Mouse (Mus musculus) thymus, adult 2 months (tissue): Measurements from ENCODE around the gene Gstp2. TPM values are rescaled to one million over a fixed set of nuclear protein-coding genes. Genes with fewer than 3 reads are reported as not detected.
"Not testable (repeated sequence)": the region's sequence is repeated elsewhere in the genome, so short reads cannot be mapped to it uniquely, and the experiment has no call there.

ENCODE experiments used
- DNase-seq: peaks from one replicate; pipeline ENCODE4 v3.0.0; 2021
- H3K27ac ChIP-seq: fragments of 200-500 bp; 2 replicates; pipeline ENCODE4 v1.5.1; 2012; ENCODE audit warnings: low read length, control low read depth; ENCODE audit not compliant: control insufficient read depth, insufficient read depth
- H3K27me3 ChIP-seq: fragments of 200-500 bp; 2 replicates; pipeline ENCODE4 v1.6.1; 2012; ENCODE audit warnings: mild to moderate bottlenecking, low read length, moderate library complexity, mixed read lengths; ENCODE audit not compliant: control insufficient read depth, insufficient read depth
- H3K36me3 ChIP-seq: fragments of 200-500 bp; 2 replicates; pipeline ENCODE4 v1.6.1; 2012; ENCODE audit warnings: mild to moderate bottlenecking, low read length, moderate library complexity; ENCODE audit not compliant: control insufficient read depth, insufficient read depth
- H3K4me1 ChIP-seq: fragments of 200-500 bp; replicated peaks from 2 replicates; pipeline ENCODE4 v1.6.1; 2012; ENCODE audit warnings: low read length; ENCODE audit not compliant: control insufficient read depth, insufficient read depth
- H3K4me3 ChIP-seq: fragments of 200-500 bp; 2 replicates; pipeline ENCODE4 v1.5.1; 2012; ENCODE audit warnings: mild to moderate bottlenecking, low read length, control low read depth, moderate library complexity; ENCODE audit not compliant: control insufficient read depth, insufficient read depth
- CTCF ChIP-seq: fragments of 200-500 bp; IDR thresholded peaks from 2 replicates; pipeline ENCODE4 v1.5.1; 2012; ENCODE audit warnings: mild to moderate bottlenecking, control low read depth, low read length, moderate library complexity, borderline replicate concordance; ENCODE audit not compliant: control insufficient read depth, poor library complexity, insufficient read depth; ENCODE audit errors: extremely low read depth
- POLR2A ChIP-seq: fragments of 200-500 bp; IDR thresholded peaks from 2 replicates; pipeline ENCODE4 v1.6.1; 2012; ENCODE audit warnings: mild to moderate bottlenecking, low read length, control low read depth, moderate library complexity; ENCODE audit not compliant: control insufficient read depth, poor library complexity, insufficient read depth; ENCODE audit errors: extremely low read depth
- WGBS: fragments of 180-500 bp; shearing (Covaris S2); methylation state at CpG from one replicate; pipeline ENCODE4 v1.1.7; 2018; 5-methylcytosine and 5-hydroxymethylcytosine counted together
- polyA plus RNA-seq: library from polyadenylated mRNA; depleted of rRNA; stranded (reverse); fragments of >200 nt; gene quantifications from 2 replicates; pipeline ENCODE4 v1.2.3, GENCODE M21; 2012

Gene Gstp2
- polyA plus RNA-seq, 1 experiment = 48.8 TPM

GRCm38 (mm10) chr19:4066280-4066679 is 20.5 kb upstream of the Gstp2 start:
- DNase-seq = no peak
- Histone ChIP-seq H3K27ac (peak overlapping the region; percentile 43; the same call in 1 of the 2 replicates), H3K4me1 (peaks cover 3% of the 10 kb centered on the region), H3K27me3 (no peaks in the 10 kb centered on the region), H3K36me3 (no peaks in the 10 kb centered on the region), H3K4me3 (no peak overlapping the region)
- 39% methylated on average over 6 of the region's 6 CpGs for WGBS
- TF ChIP-seq POLR2A (no peak), CTCF (no peak)

GRCm38 (mm10) chr19:4064501-4064900 is 18.7 kb upstream of the Gstp2 start:
- H3K36me3 ChIP-seq, DNase-seq, H3K27me3 ChIP-seq, H3K4me3 ChIP-seq, H3K27ac ChIP-seq: not testable (repeated sequence)
- WGBS = 12% methylated on average over 8 of the region's 11 CpGs
- peaks cover 13% of the 10 kb centered on the region for H3K4me1 ChIP-seq

- not testable (repeated sequence) for H3K36me3 ChIP-seq, H3K27ac ChIP-seq, DNase-seq, H3K4me3 ChIP-seq, H3K27me3 ChIP-seq
- peaks cover 23% of the 10 kb centered on the region for H3K4me1 ChIP-seq
- 77% methylated on average over 4 of the region's 4 CpGs for whole genome bisulfite sequencing
These were observed 17.5 kb upstream of the Gstp2 start for GRCm38 (mm10) chr19:4063357-4063756.

- no peak for DNase-seq
These were observed 15.2 kb upstream of the Gstp2 start for GRCm38 (mm10) chr19:4060899-4061465.

GRCm38 (mm10) chr19:4060044-4060898 is 14.4 kb upstream of the Gstp2 start:
- whole genome bisulfite sequencing = 90% methylated on average over 8 of the region's 8 CpGs
- H3K4me1 ChIP-seq = peaks cover 27% of the 10 kb centered on the region
- peak overlapping the region; percentile 55; the same call in 1 of the 2 replicates for H3K27ac ChIP-seq
- H3K27me3 ChIP-seq, H3K36me3 ChIP-seq, H3K4me3 ChIP-seq, DNase-seq: not testable (repeated sequence)

More at GRCm38 (mm10) chr19:4060899-4061465, 15.2 kb upstream of the Gstp2 start:
- Histone ChIP-seq H3K36me3 (no peaks in the 10 kb centered on the region), H3K4me1 (peaks cover 27% of the 10 kb centered on the region), H3K27ac (peak overlapping the region; percentile 41; the same call in 1 of the 2 replicates), H3K4me3 (no peak overlapping the region), H3K27me3 (no peaks in the 10 kb centered on the region)
- WGBS = 96% methylated on average over 6 of the region's 6 CpGs
- TF ChIP-seq POLR2A = no peak
- TF ChIP-seq CTCF = no peak

- Histone ChIP-seq H3K4me3 (peak within 1 kb of the TSS; percentile 44), H3K27me3 (no peaks in the 10 kb centered on the region), H3K36me3 (no peaks in the 10 kb centered on the region), H3K4me1 (peaks cover 27% of the 10 kb centered on the region), H3K27ac (peak within 1 kb of the TSS; percentile 61)
- DNase-seq = peak; percentile 41
- TF ChIP-seq CTCF (no peak), POLR2A (no peak)
- 30% methylated on average over 15 of the region's 15 CpGs for WGBS
These were observed 13.4 kb upstream of the Gstp2 start, which contains the start of gene Gstp3 for GRCm38 (mm10) chr19:4059069-4059740. Gene Gstp3 (minus strand): TSS chr19:4059569.

- H3K4me3 ChIP-seq = no peak overlapping the region; the same call in 1 of the 2 replicates
- H3K4me1 ChIP-seq = peaks cover 27% of the 10 kb centered on the region
- no peaks in the 10 kb centered on the region for H3K36me3 ChIP-seq
- WGBS = 92% methylated on average over 5 of the region's 5 CpGs
- no peaks in the 10 kb centered on the region for H3K27me3 ChIP-seq
- peak overlapping the region; percentile 61; the same call in 1 of the 2 replicates for H3K27ac ChIP-seq
- DNase-seq = no peak
- TF ChIP-seq POLR2A (no peak), CTCF (no peak)
These were observed 12.8 kb upstream of the Gstp2 start for GRCm38 (mm10) chr19:4058581-4058980.
